Mouse (Mus musculus) induced T-regulatory cell, adult 2 months (primary cell): Measurements from ENCODE around the gene Cep95.
"Not testable (repeated sequence)": the region's sequence is repeated elsewhere in the genome, so short reads cannot be mapped to it uniquely, and the experiment has no call there.

ENCODE experiments used
- DNase-seq: peaks from one replicate; pipeline ENCODE4 v3.0.0-alpha.2; 2012; ENCODE audit warnings: low read depth

Gene Cep95

GRCm38 (mm10) chr11:106776960-106777359, 12.1 kb upstream of the Cep95 start:
- DNase-seq: no peak

DNA sequence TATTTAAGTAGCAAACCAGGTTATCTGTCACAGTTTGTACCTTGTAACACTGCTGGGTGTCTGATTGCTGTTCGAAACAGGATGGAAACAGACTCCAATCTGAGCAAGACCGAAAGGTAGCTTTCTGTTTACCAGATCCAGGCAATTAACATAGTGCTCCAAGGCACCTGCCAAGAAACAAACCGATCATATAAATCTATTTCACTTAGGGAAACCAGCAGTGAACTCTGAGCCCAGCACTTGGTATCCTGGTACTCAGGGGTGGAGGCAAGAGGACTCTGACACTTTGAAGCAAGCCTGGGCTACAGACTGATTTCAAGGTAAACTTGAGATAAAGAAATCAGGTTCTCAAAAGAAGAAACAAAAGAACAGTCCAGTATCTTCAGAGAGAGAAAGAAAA, 11.7 kb upstream of the Cep95 start:
- peak; percentile 61 for DNase-seq

DNA sequence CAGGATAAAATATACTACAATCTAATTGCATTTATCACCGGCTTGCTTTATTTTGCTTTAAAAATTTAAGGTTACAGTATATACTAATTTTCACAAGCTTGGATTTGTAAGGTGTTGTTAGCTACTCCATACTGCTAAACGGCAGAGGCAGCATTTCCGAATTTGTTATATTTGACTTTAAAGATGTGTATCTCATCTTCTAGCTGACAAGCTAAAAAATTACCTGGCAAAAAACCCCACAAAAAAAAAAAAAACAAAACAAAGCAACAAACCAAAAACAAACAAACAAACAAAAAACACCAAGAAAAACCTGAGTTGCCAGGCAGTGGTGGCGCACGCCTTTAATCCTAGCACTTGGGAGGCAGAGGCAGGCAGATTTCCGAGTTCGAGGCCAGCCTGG, 10.9 kb upstream of the Cep95 start:
- DNase-seq: peak; percentile 77

GRCm38 (mm10) chr11:106778589-106779387, 10.3 kb upstream of the Cep95 start:
- DNase-seq: no peak

- peak; percentile 98 for DNase-seq
These were observed 9.5 kb upstream of the Cep95 start, which contains the start of gene Polg2 for GRCm38 (mm10) chr11:106779388-106780088. TSS of gene Polg2 (minus strand) at chr11:106779537.

GRCm38 (mm10) chr11:106780089-106780425, 9.0 kb upstream of the Cep95 start:
- DNase-seq: no peak

- DNase-seq: peak; percentile 62
These were observed 8.3 kb upstream of the Cep95 start for GRCm38 (mm10) chr11:106780590-106781220.

GRCm38 (mm10) chr11:106782271-106782670, 6.8 kb upstream of the Cep95 start:
- peak; percentile 56 for DNase-seq

DNA sequence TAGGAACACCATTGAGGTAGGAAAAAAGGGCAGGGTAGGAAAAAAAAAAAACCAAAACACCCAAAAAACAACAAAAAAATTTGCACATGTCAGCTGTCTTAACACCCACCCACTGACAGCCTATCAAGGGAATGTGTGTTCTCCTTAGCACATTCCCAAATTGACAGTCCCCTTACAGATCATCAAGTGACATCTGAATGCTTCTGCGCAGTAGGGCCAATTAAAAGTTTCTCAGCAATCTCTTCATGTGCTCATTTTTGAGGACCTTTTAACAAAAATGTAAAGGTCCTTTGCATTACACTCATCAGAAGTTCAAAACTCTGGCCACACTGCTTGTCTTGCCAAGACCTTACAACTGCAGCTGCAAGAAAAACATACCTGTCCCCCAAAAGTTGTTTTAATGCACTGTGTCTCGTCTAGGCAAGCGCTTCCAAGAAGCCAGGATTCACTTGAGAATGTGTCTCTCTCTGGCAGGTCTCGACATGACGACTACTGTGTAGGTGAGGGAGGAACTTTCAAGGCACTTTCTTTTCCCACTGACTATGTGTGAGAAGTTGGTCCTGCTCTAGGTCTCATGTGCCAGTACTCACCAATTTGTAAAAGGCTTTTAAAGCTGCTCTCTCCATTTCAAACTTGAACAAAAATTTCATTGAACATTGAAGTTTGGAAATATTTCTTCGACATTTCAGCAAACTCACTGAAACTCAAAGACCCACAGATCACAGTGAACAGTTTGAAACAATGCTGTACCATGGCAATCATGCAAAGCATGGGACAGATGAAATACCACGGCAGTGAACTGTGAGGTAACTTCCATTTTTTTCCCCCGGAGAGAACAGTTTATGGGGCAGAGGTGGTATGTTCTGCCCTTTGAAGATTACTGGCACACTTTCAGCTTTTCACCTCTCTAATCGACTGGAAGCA, 5.9 kb upstream of the Cep95 start:
- DNase-seq: peak; percentile 62

DNA sequence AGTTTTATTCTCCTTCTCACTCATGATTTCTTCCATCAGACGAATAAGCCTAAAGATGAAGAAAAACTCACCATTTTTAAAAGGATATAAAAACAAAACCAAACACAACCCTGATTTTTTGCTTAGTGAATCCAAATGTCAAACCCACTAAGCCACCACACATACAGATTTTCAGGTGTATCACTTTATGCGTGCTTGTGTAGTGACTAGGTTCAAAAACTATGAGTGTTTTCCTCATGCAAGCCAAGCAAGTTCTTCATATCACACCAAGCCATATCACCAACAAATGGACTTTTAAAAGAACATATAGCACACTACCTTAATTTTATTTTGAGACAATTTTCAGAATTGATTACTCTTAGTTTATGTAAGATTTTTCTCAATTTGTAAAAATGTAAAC, 4.6 kb upstream of the Cep95 start:
- DNase-seq: no peak

GRCm38 (mm10) chr11:106785043-106785442, 4.0 kb upstream of the Cep95 start:
- DNase-seq: peak; percentile 37

DNA sequence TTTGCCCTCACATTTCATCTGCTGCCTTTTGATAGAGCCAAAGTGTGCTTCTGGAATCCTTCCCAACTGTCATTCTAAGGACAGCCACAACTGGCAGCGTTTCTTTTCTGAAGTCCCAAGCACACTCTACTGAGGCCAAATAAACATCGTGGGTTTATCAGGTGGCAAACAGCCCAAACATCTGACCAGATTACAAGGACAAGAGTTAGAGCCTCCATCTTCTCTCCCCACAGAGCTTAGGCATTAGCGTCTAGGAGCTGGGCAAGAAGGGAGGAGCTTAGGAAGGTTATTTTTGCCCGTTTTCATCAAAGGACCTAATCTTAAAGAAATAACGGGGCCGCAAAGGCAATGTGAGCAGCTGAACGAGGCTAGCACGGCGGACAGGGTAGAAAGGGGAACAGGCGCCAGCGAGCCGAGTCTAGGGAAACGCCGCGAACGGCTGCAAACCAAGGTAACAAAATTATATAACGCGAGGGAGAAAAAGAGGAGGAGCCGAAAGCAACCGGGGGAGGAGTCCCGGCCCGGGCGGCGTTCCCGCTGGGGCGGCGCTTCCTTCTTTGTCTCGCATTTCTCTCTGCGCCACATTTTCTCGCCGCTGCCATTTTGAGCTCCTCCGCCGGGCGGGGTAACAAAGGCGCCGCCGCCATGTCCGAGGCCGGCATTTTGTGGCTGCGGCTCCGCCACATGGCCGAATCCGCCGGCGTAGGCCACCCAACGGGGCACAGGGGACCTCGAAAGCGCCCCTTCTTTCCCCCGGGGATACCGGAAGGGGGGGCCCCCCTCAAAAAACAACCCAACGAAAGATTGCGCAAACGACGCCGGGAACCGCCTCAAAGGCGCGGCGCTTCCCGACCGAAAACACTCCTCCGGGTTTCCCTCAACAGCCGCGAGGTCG, 1.7 kb upstream of the Cep95 start:
- peak; percentile 92 for DNase-seq

- peak; percentile 99 for DNase-seq
These were observed 852 bp upstream of the Cep95 start for GRCm38 (mm10) chr11:106788026-106788774.

DNA sequence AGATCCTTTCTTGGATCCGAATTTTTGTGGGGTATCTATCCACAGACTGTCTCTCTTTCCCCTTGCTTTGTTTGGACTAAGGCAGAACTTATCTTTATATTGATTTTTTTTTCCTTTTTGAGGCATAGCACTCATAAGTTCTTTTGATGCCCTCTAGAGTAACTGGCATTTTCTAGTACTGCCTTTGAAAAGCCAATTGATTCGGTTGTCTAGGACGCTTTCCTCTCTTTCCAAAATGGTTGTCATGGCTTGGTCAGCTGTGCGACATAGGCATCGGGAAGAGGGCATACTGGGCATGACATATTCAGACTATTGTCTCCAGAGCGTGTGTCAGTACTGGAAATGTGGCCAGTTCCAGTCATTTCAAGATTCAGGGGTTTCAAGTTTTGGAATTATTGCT, 597 bp downstream of the Cep95 start:
- DNase-seq: no peak

DNA sequence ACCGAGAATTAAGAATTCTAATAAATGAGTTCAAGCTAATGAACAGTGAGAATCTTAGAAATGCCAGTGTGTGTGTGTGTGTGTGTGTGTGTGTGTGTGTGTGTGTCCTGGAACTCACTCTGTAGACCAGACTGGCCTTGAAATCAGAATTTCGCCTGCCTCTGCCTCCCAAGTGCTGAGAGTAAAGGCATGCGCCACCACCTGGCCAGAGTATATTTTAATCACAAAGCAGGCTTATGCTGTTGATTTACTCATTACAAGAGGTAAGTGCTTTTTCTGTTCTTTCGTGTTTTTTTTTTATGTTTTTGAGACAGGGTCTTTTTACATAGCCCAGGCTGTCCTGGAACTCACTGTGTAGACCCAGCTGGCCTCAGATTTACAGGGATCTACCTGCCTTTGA, 4.8 kb downstream of the Cep95 start:
- DNase-seq: peak; percentile 53

DNA sequence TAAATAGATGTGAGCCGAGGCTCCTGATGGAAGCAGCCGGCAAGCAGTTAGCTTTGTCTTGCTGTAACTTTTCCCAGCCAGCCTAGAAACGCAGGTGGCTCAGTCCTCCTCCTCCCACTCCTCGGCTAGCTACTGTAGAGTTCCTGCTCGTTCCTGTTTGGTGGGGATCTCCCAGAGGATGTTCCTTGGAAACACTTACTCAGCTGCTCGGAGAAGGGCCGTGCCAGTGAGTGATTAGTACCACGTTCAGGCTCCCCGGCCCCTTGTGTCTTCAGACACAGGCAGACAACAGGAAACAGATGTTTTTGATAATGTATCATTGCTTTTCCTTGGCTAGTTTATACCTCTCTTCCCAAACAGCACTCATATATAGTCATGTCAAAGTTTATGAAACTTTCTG, 6.6 kb downstream of the Cep95 start:
- no peak for DNase-seq

DNA sequence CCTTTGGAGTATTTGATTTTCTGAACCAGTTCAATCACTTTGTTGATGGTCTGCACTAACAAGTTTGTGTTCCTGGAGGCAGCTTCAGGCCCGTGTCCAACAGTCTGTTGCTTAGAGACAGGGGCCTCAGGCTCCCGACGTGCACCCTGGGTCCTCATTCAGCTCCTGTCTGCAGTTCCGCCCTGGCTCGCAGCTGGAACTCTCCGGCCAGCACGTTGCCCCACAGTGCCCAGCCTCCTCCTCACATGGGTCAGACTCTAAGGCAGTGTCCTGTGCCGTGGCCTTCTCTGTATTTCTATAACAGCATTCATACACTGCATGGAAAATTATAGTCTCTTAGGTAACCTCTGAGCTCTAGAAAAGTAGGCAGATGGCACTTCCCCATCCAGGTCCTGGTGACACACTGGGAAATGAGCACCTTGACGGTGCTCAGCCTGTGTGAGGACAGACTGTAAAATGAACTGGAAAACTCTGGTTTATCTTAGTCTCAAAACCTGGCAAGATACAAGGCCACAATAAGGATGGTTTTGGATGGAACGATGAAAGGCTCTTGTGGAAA, 13.1 kb downstream of the Cep95 start:
- DNase-seq: no peak

DNA sequence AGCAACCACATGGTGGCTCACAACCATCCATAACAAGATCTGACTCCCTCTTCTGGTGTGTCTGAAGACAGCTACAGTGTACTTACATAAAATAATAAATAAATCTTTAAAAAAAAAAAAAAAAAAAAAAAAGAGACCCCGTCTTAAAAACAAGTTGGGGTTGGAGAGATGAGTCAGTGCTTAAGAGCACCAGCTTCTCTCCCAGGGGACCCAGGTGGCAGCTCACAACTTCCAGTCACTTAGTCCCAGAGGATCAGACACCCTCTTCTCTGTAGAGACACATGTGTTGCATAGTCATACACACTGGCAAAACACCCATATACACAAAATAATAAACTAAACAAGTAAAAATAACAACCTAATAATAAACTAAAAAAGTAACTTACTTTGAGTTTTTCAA, 18.4 kb downstream of the Cep95 start:
- DNase-seq: not testable (repeated sequence)

- no peak for DNase-seq
These were observed 23.5 kb downstream of the Cep95 start for GRCm38 (mm10) chr11:106812410-106813136.
